31 mouse cellular contexts compared by ENCODE assay signal in genomic region chr12:119209384-119210072, GRCm38 (mm10). TPM values are rescaled to one million over a fixed set of nuclear protein-coding genes. Genes with fewer than 3 reads are reported as not detected.
A peak's percentile ranks its signal among the peaks of the same experiment; 100 is the strongest.
DNase-seq lines count a peak whose midpoint lies in the region; ATAC-seq and TF ChIP-seq lines count a peak whose summit lies in the region.
"Had no signal": no experiment of that assay in that cellular context is flagged by ENCODE, and none has a peak within 500 bp of the region (broad histone marks: within the 10 kb centered on the region; RNA-seq: fewer than 3 reads in every experiment).

No protein-coding gene starts in this region.

- H3K9me3 ChIP-seq in forebrain, embryonic 14.5 days (replicated peaks; ENCODE audit: control insufficient read depth, low read length), result no peaks in the 10 kb centered on the region
- H3K9me3 ChIP-seq in hindbrain, postnatal 0 days (ENCODE audit: low read length), result no peaks in the 10 kb centered on the region
- H3K9me3 ChIP-seq: embryonic facial prominence, embryonic 13.5 days; forebrain, embryonic 12.5 days; G1E; heart, embryonic 13.5 days; liver, embryonic 13.5 days; megakaryocyte, embryonic 14.5 days; neural tube, embryonic 12.5 days; stomach, embryonic 15.5 days had no signal

- intact Hi-C loops in left cerebral cortex, postnatal 14 days (cut with DNase I), result no loop called here

- no peak overlapping the region for H3K4me2 ChIP-seq in forebrain, embryonic 14.5 days (ENCODE audit: low read length)
- H3K4me2 ChIP-seq in hindbrain, postnatal 0 days (ENCODE audit: low read depth, low read length), result no peak overlapping the region
- H3K4me2 ChIP-seq: embryonic facial prominence, embryonic 13.5 days; forebrain, embryonic 12.5 days; heart, embryonic 13.5 days; liver, embryonic 13.5 days; neural tube, embryonic 12.5 days; stomach, embryonic 15.5 days had no signal

- DNase-seq in brain, adult 2 months (ENCODE audit: low read depth, low spot score), result peak; percentile 87
- peak; percentile 13 to 24 for DNase-seq in frontal cortex, postnatal 10 days (ENCODE audit: low spot score in 2 of 2)
- DNase-seq in left cerebral cortex, postnatal 14 days (ENCODE audit: low spot score in 2 of 2), result peak; percentile 39 to 60
- DNase-seq in right cerebral cortex, postnatal 10 days (ENCODE audit: low spot score in 2 of 2), result peak; percentile 44 to 60
- no peak for DNase-seq in forebrain, embryonic 14.5 days (ENCODE audit: low spot score)
- DNase-seq in hindbrain, postnatal 0 days (ENCODE audit: low spot score), result no peak
- DNase-seq: adrenal gland, adult 8-10 months; B cell, adult 2 months; cerebellum, adult 2 months; cerebellum, postnatal 25 days; heart, postnatal 14 days; kidney, postnatal 25 days; liver, embryonic 13.5 days; lung, adult 2 months; lung, postnatal 14 days; midbrain, embryonic 14.5 days; retina, postnatal 1 day; thymus, adult 18-20 months; thymus, postnatal 4 days had no signal

- 97% methylated on average over 2 of the region's 2 CpGs for WGBS in forebrain, embryonic 14.5 days
- WGBS in hindbrain, postnatal 0 days, result 95% methylated on average over 2 of the region's 2 CpGs

- H3K27ac ChIP-seq in forebrain, embryonic 14.5 days (ENCODE audit: low read depth, low read length), result no peak overlapping the region
- H3K27ac ChIP-seq in hindbrain, postnatal 0 days, result no peak overlapping the region
- H3K27ac ChIP-seq: embryonic facial prominence, embryonic 13.5 days; forebrain, embryonic 12.5 days; heart, embryonic 13.5 days; liver, embryonic 13.5 days; neural tube, embryonic 12.5 days; stomach, embryonic 15.5 days had no signal

- no peaks in the 10 kb centered on the region for H3K36me3 ChIP-seq in forebrain, embryonic 14.5 days (ENCODE audit: control insufficient read depth, insufficient read depth, low read length)
- no peaks in the 10 kb centered on the region for H3K36me3 ChIP-seq in hindbrain, postnatal 0 days (ENCODE audit: insufficient read depth, low read length)
- H3K36me3 ChIP-seq: embryonic facial prominence, embryonic 13.5 days; G1E; heart, embryonic 13.5 days; liver, embryonic 13.5 days; stomach, embryonic 15.5 days had no signal

- no peak overlapping the region for H3K4me3 ChIP-seq in forebrain, embryonic 14.5 days (ENCODE audit: low read depth, low read length)
- H3K4me3 ChIP-seq in hindbrain, postnatal 0 days (ENCODE audit: low read length), result no peak overlapping the region
- H3K4me3 ChIP-seq: embryonic facial prominence, embryonic 13.5 days; erythroblast, embryonic 14.5 days; forebrain, embryonic 12.5 days; heart, embryonic 13.5 days; liver, embryonic 13.5 days; megakaryocyte, embryonic 14.5 days; neural tube, embryonic 12.5 days; stomach, embryonic 15.5 days had no signal

- no peak overlapping the region for H3K9ac ChIP-seq in forebrain, embryonic 14.5 days (ENCODE audit: low read length)
- no peak overlapping the region for H3K9ac ChIP-seq in hindbrain, postnatal 0 days (replicated peaks; ENCODE audit: low read length)
- H3K9ac ChIP-seq: embryonic facial prominence, embryonic 13.5 days; forebrain, embryonic 12.5 days; heart, embryonic 13.5 days; liver, embryonic 13.5 days; neural tube, embryonic 12.5 days; stomach, embryonic 15.5 days had no signal

- no peak for ATAC-seq in megakaryocyte, adult 5-6 weeks (ENCODE audit: poor library complexity, severe bottlenecking)
- ATAC-seq in forebrain, embryonic 14.5 days, result no peak
- ATAC-seq in hindbrain, postnatal 0 days, result no peak
- ATAC-seq: intestine, postnatal 0 days; Patski had no signal

- no peaks in the 10 kb centered on the region for H3K27me3 ChIP-seq in forebrain, embryonic 14.5 days (replicated peaks; ENCODE audit: control insufficient read depth, insufficient read depth, low read length)
- H3K27me3 ChIP-seq in hindbrain, postnatal 0 days (ENCODE audit: insufficient read depth, low read length), result no peaks in the 10 kb centered on the region
- H3K27me3 ChIP-seq: CH12.LX; embryonic facial prominence, embryonic 13.5 days; forebrain, embryonic 12.5 days; heart, embryonic 13.5 days; liver, embryonic 13.5 days; megakaryocyte, embryonic 14.5 days; neural tube, embryonic 12.5 days; Patski; stomach, embryonic 15.5 days had no signal

- TF ChIP-seq CTCF in hindbrain, postnatal 0 days (IDR thresholded peaks at IDR 0.05; ENCODE audit: low read depth), result no peak

- peaks cover 4% of the 10 kb centered on the region; the same call in 1 of the 2 replicates for H3K4me1 ChIP-seq in forebrain, embryonic 14.5 days (ENCODE audit: control insufficient read depth, insufficient read depth, low read length)
- no peaks in the 10 kb centered on the region for H3K4me1 ChIP-seq in hindbrain, postnatal 0 days (ENCODE audit: insufficient read depth, low read length)
- H3K4me1 ChIP-seq: embryonic facial prominence, embryonic 13.5 days; liver, embryonic 13.5 days; megakaryocyte, embryonic 14.5 days; neural tube, embryonic 12.5 days; stomach, embryonic 15.5 days had no signal

RNA-seq across cellular contexts. Expression of gene Itgb8, which starts 29.1 kb away (rescaled TPM):
- 10 to 100 TPM; 37.7 to 38.1 TPM for total RNA-seq in left cerebral cortex, postnatal 14 days (2021)
- total RNA-seq in megakaryocyte, adult 5-6 weeks (2015), result 0.02 TPM in 1 of 2 replicates, not detected in the other
- not detected in 2 replicates for total RNA-seq in megakaryocyte, adult 5-6 weeks (2017)
- polyA plus RNA-seq in forebrain, embryonic 14.5 days (2014; fragmentation: Nextera tagmentation; extraction: Ambion mirVana), result 11.6 and 12.3 TPM in 2 replicates
- total RNA-seq in hindbrain, postnatal 0 days (2014; rRNA removed), result 33.4 and 35.1 TPM in 2 replicates
- polyA plus RNA-seq in hindbrain, postnatal 0 days (2015; fragmentation: Nextera tagmentation; extraction: Ambion mirVana), result 10.7 and 10.9 TPM in 2 replicates
- total RNA-seq: CH12.LX had no signal
- polyA plus RNA-seq: erythroblast, embryonic 14.5 days; G1E had no signal

Comparison
In these comparisons a context has a peak if more than half of its experiments do, and no peak if none do; other contexts are left out.
1. DNase-seq: peak in brain, adult 2 months (single experiment), frontal cortex, postnatal 10 days (2 of 2), left cerebral cortex, postnatal 14 days (2 of 2) and right cerebral cortex, postnatal 10 days (2 of 2); none in forebrain, embryonic 14.5 days (single experiment) and hindbrain, postnatal 0 days (single experiment).
2. RNA of gene Itgb8, which starts 29.1 kb away (total RNA-seq): 37.7 to 38.1 TPM in left cerebral cortex, postnatal 14 days and 33.4 to 35.1 TPM in hindbrain, postnatal 0 days; 0.02 TPM in megakaryocyte, adult 5-6 weeks; every median in the first group is over 10 times any median in the second.